Mouse (Mus musculus) c-Kit-negative CD71-positive TER-119-positive erythroid progenitor cells, embryonic 14.5 days (primary cell): ENCODE measurements around the gene G3bp2.

Experiments
- DNase-seq: peaks from one replicate; pipeline ENCODE4 v3.0.0-alpha.2; 2013; ENCODE audit warnings: low read depth, low spot score

Gene G3bp2

GRCm38 (mm10) chr5:92011756-92012155 lies 71.8 kb downstream of the G3bp2 start:
- no peak for DNase-seq

DNA sequence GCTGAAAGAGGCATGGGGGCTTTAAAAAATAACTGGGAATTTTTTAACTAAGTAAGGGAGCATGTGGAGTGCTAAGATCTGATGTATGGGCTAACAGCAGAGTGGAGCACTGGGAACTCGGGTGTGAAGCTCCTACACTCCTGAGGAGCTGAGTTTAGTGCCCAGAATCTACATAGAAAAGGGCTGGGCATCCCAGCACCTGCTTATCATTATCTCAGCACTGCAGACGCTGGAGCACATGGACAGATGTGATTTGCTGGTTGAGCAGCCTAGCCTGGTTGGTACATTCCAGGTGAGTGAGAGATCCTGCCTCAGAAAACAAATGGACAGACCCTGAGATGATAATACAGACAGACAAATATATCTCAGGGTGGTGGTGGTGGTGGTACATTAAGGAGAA lies 73.7 kb downstream of the G3bp2 start:
- DNase-seq: no peak

DNA sequence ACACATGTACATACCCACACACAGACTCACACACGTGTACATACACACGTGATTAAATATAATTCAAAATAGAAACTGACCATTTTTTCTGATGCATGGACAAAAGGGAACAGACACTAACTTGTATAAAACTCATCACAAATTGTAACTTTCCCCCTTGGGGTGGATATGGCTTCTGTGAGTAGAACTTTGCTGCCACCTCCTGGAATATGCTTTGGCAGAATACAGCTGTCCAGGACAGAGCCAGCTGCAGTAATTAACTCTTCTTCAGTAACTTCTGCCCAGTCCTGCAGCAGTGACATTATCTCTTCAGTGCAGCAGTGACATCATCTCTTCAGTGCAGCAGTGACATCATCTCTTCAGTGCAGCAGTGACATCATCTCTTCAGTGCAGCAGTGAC lies 80.5 kb downstream of the G3bp2 start:
- no peak for DNase-seq
